Mouse (Mus musculus) limb, embryonic 15.5 days (tissue): Measurements from ENCODE around the gene Ndufa13. TPM values are rescaled to one million over a fixed set of nuclear protein-coding genes. Genes with fewer than 3 reads are reported as not detected.

Experiments used
- ATAC-seq: fragments of 200-750 bp; cut with Nextera tagmentation; 2 replicates; pipeline ENCODE4 v1.8.0; 2017; ENCODE audit warnings: low read depth, moderate TSS enrichment; ENCODE audit not compliant: insufficient number of reproducible peaks, low FRiP score, low TSS enrichment
- H3K27ac ChIP-seq: fragments of 300-500 bp; sonication (generic); 2 replicates; pipeline ENCODE4 v1.5.1; 2015; ENCODE audit warnings: moderate library complexity, mild to moderate bottlenecking, inconsistent platforms
- H3K27me3 ChIP-seq: fragments of 300-500 bp; sonication (generic); 2 replicates; pipeline ENCODE4 v1.6.1; 2015; ENCODE audit warnings: inconsistent platforms
- H3K36me3 ChIP-seq: fragments of 300-500 bp; sonication (generic); 2 replicates; pipeline ENCODE4 v1.6.1; 2015; ENCODE audit warnings: inconsistent platforms
- H3K4me1 ChIP-seq: fragments of 300-500 bp; sonication (generic); 2 replicates; pipeline ENCODE4 v1.6.1; 2015; ENCODE audit warnings: inconsistent platforms
- H3K4me2 ChIP-seq: fragments of 300-500 bp; sonication (generic); 2 replicates; pipeline ENCODE4 v1.6.1; 2015; ENCODE audit warnings: mild to moderate bottlenecking, inconsistent platforms
- H3K4me3 ChIP-seq: fragments of 300-500 bp; sonication (generic); 2 replicates; pipeline ENCODE4 v1.5.1; 2015; ENCODE audit warnings: mild to moderate bottlenecking, inconsistent platforms
- H3K9ac ChIP-seq: fragments of 300-500 bp; sonication (generic); 2 replicates; pipeline ENCODE4 v1.6.1; 2015; ENCODE audit warnings: inconsistent platforms
- H3K9me3 ChIP-seq: fragments of 300-500 bp; sonication (generic); 2 replicates; pipeline ENCODE4 v1.6.1; 2016; ENCODE audit warnings: inconsistent platforms
- WGBS: fragments of 180-500 bp; shearing (Covaris S2); methylation state at CpG from one replicate; pipeline ENCODE4 v1.1.7; 2015; 5-methylcytosine and 5-hydroxymethylcytosine counted together
- polyA plus RNA-seq: library from polyadenylated mRNA; unstranded; fragments of >200 nt; fragmentation: Nextera tagmentation; extraction: Ambion mirVana; gene quantifications from 2 replicates; pipeline ENCODE4 v1.2.1, GENCODE M21; 2015

Gene Ndufa13
- polyA plus RNA-seq, 1 experiment from 2014 or later = 168 TPM

- Histone ChIP-seq H3K9me3 (no peaks in the 10 kb centered on the region), H3K4me3 (no peak overlapping the region), H3K36me3 (peaks cover 24% of the 10 kb centered on the region), H3K27ac (peak overlapping the region; percentile 94; the same call in 1 of the 2 replicates), H3K4me1 (peaks cover 42% of the 10 kb centered on the region), H3K4me2 (peak overlapping the region; percentile 96; the same call in 1 of the 2 replicates), H3K9ac (no peak overlapping the region), H3K27me3 (no peaks in the 10 kb centered on the region)
- no peak for ATAC-seq
- WGBS = 76% methylated on average over 8 of the region's 8 CpGs
Measured at GRCm38 (mm10) chr8:69904096-69904495, 1.7 kb upstream of the Ndufa13 start.

- Histone ChIP-seq H3K36me3 (peaks cover 16% of the 10 kb centered on the region), H3K27ac (peak overlapping the region; percentile 94), H3K4me2 (peak overlapping the region; percentile 96), H3K9me3 (no peaks in the 10 kb centered on the region), H3K27me3 (no peaks in the 10 kb centered on the region), H3K4me1 (peaks cover 43% of the 10 kb centered on the region), H3K4me3 (peak overlapping the region; percentile 64), H3K9ac (peak overlapping the region; percentile 59)
- under 1% methylated on average over 45 of the region's 45 CpGs for WGBS
- peak; percentile 85 for ATAC-seq
Measured at GRCm38 (mm10) chr8:69903063-69903542, 745 bp upstream of the Ndufa13 start.

GRCm38 (mm10) chr8:69901484-69902162 is 735 bp downstream of the Ndufa13 start:
- peaks cover 11% of the 10 kb centered on the region; the same call in 1 of the 2 replicates for H3K36me3 ChIP-seq
- peak overlapping the region; percentile 64 for H3K4me3 ChIP-seq
- H3K27ac ChIP-seq = peak overlapping the region; percentile 94
- peak overlapping the region; percentile 96 for H3K4me2 ChIP-seq
- peak overlapping the region; percentile 66 for H3K9ac ChIP-seq
- peak; percentile 71 for ATAC-seq
- no peaks in the 10 kb centered on the region for H3K27me3 ChIP-seq
- peaks cover 45% of the 10 kb centered on the region for H3K4me1 ChIP-seq
- WGBS = 2% methylated on average over 41 of the region's 41 CpGs
- H3K9me3 ChIP-seq = no peaks in the 10 kb centered on the region

- Histone ChIP-seq H3K4me1 (peaks cover 45% of the 10 kb centered on the region), H3K27ac (peak overlapping the region; percentile 88), H3K4me3 (peak overlapping the region; percentile 64), H3K9me3 (no peaks in the 10 kb centered on the region), H3K36me3 (peaks cover 10% of the 10 kb centered on the region; the same call in 1 of the 2 replicates), H3K9ac (peak overlapping the region; percentile 66), H3K27me3 (no peaks in the 10 kb centered on the region), H3K4me2 (peak overlapping the region; percentile 49)
- peak; percentile 1; the same call in 1 of the 2 replicates for ATAC-seq
- WGBS = 19% methylated on average over 12 of the region's 12 CpGs
Measured at GRCm38 (mm10) chr8:69900895-69901451, 1.4 kb downstream of the Ndufa13 start.

GRCm38 (mm10) chr8:69899876-69900275 is 2.5 kb downstream of the Ndufa13 start:
- Histone ChIP-seq H3K4me1 (peaks cover 45% of the 10 kb centered on the region), H3K9ac (no peak overlapping the region), H3K9me3 (no peaks in the 10 kb centered on the region), H3K36me3 (peaks cover 12% of the 10 kb centered on the region; the same call in 1 of the 2 replicates), H3K4me2 (no peak overlapping the region), H3K27me3 (no peaks in the 10 kb centered on the region), H3K27ac (no peak overlapping the region), H3K4me3 (no peak overlapping the region; the same call in 1 of the 2 replicates)
- WGBS = 94% methylated on average over 2 of the region's 2 CpGs
- ATAC-seq = no peak

- H3K4me3 ChIP-seq = no peak overlapping the region
- 73% methylated on average over 6 of the region's 6 CpGs for WGBS
- H3K9me3 ChIP-seq = no peaks in the 10 kb centered on the region
- H3K9ac ChIP-seq = no peak overlapping the region
- H3K4me1 ChIP-seq = peaks cover 31% of the 10 kb centered on the region
- no peaks in the 10 kb centered on the region for H3K27me3 ChIP-seq
- no peak for ATAC-seq
- peaks cover 29% of the 10 kb centered on the region for H3K36me3 ChIP-seq
- no peak overlapping the region for H3K27ac ChIP-seq
- no peak overlapping the region for H3K4me2 ChIP-seq
Measured at GRCm38 (mm10) chr8:69897857-69898256, 4.5 kb downstream of the Ndufa13 start.

GRCm38 (mm10) chr8:69895772-69896451 is 6.4 kb downstream of the Ndufa13 start:
- WGBS = 73% methylated on average over 4 of the region's 4 CpGs
- H3K9me3 ChIP-seq = no peaks in the 10 kb centered on the region
- peaks cover 36% of the 10 kb centered on the region for H3K36me3 ChIP-seq
- H3K4me1 ChIP-seq = peaks cover 21% of the 10 kb centered on the region
- H3K4me3 ChIP-seq = no peak overlapping the region
- no peak for ATAC-seq
- no peak overlapping the region for H3K27ac ChIP-seq
- H3K27me3 ChIP-seq = peaks cover 9% of the 10 kb centered on the region
- no peak overlapping the region for H3K4me2 ChIP-seq
- H3K9ac ChIP-seq = no peak overlapping the region

GRCm38 (mm10) chr8:69894836-69895332 is 7.5 kb downstream of the Ndufa13 start:
- 61% methylated on average over 6 of the region's 6 CpGs for WGBS

GRCm38 (mm10) chr8:69893863-69894262 is 8.5 kb downstream of the Ndufa13 start:
- WGBS = 44% methylated on average over 17 of the region's 17 CpGs
- Histone ChIP-seq H3K9me3 (no peaks in the 10 kb centered on the region), H3K9ac (no peak overlapping the region), H3K27ac (no peak overlapping the region), H3K4me1 (peaks cover 14% of the 10 kb centered on the region), H3K4me2 (no peak overlapping the region), H3K4me3 (no peak overlapping the region), H3K27me3 (peaks cover 29% of the 10 kb centered on the region), H3K36me3 (peaks cover 33% of the 10 kb centered on the region)
- ATAC-seq = no peak

More at GRCm38 (mm10) chr8:69894836-69895332, 7.5 kb downstream of the Ndufa13 start:
- Histone ChIP-seq H3K27me3 (peaks cover 19% of the 10 kb centered on the region), H3K4me2 (no peak overlapping the region), H3K9me3 (no peaks in the 10 kb centered on the region), H3K9ac (no peak overlapping the region), H3K4me3 (no peak overlapping the region), H3K27ac (no peak overlapping the region), H3K36me3 (peaks cover 36% of the 10 kb centered on the region), H3K4me1 (peaks cover 14% of the 10 kb centered on the region)
- ATAC-seq = no peak

- no peak overlapping the region for H3K27ac ChIP-seq
- H3K9ac ChIP-seq = no peak overlapping the region
- ATAC-seq = no peak
Measured at GRCm38 (mm10) chr8:69890813-69891241, 11.5 kb downstream of the Ndufa13 start.

GRCm38 (mm10) chr8:69888902-69889301 is 13.5 kb downstream of the Ndufa13 start:
- Histone ChIP-seq H3K9ac (no peak overlapping the region), H3K27ac (no peak overlapping the region), H3K4me2 (peak overlapping the region; percentile 59), H3K36me3 (peaks cover 17% of the 10 kb centered on the region; the same call in 1 of the 2 replicates), H3K4me3 (peak overlapping the region; percentile 38), H3K27me3 (peaks cover 79% of the 10 kb centered on the region), H3K4me1 (peaks cover 46% of the 10 kb centered on the region), H3K9me3 (no peaks in the 10 kb centered on the region)
- no peak for ATAC-seq
- WGBS = 6% methylated on average over 32 of the region's 32 CpGs

More at GRCm38 (mm10) chr8:69890813-69891241, 11.5 kb downstream of the Ndufa13 start:
- no peak overlapping the region for H3K4me3 ChIP-seq
- peaks cover 26% of the 10 kb centered on the region for H3K36me3 ChIP-seq
- WGBS = 30% methylated on average over 19 of the region's 19 CpGs
- no peaks in the 10 kb centered on the region for H3K9me3 ChIP-seq
- no peak overlapping the region for H3K4me2 ChIP-seq
- peaks cover 40% of the 10 kb centered on the region for H3K4me1 ChIP-seq
- H3K27me3 ChIP-seq = peaks cover 59% of the 10 kb centered on the region
